Mouse (Mus musculus): Measurements from ENCODE around the gene Spin2f. TPM values are rescaled to one million over a fixed set of nuclear protein-coding genes. Genes with fewer than 3 reads are reported as not detected.

The Spin2f gene
- not detected in 2 replicates for polyA plus RNA-seq (2012; ENCODE audit: low replicate concordance)

GRCm38 (mm10) chrX:31253594-31253993 is at the start of gene Spin2f:
Spin2f (plus strand) TSS chrX:31253894.

Other genes with a start within 250 kb of the Spin2f start
- not detected in 2 replicates for gene Btbd35f29, start 136.2 kb upstream of the Spin2f start, polyA plus RNA-seq (2012; ENCODE audit: low replicate concordance)
- gene Btbd35f26, start 82.6 kb downstream of the Spin2f start, polyA plus RNA-seq (2012; ENCODE audit: low replicate concordance), result not detected in 2 replicates
- not detected in 2 replicates for gene Btbd35f19, start 130.0 kb downstream of the Spin2f start, polyA plus RNA-seq (2012; ENCODE audit: low replicate concordance)